Mouse (Mus musculus) kidney, embryonic 16.5 days (tissue): ENCODE results near the gene Utp15. TPM values are rescaled to one million over a fixed set of nuclear protein-coding genes. Genes with fewer than 3 reads are reported as not detected.
A peak's percentile ranks its signal among the peaks of the same experiment; 100 is the strongest.

ENCODE experiments used
- ATAC-seq: fragments of 200-750 bp; cut with Nextera tagmentation; 2 replicates; pipeline ENCODE4 v1.8.0; 2017; ENCODE audit warnings: moderate TSS enrichment; ENCODE audit not compliant: low FRiP score, low TSS enrichment
- H3K27ac ChIP-seq: fragments of 300-500 bp; sonication (generic); 2 replicates; pipeline ENCODE4 v1.5.1; 2014; ENCODE audit warnings: low read length
- H3K27me3 ChIP-seq: fragments of 300-500 bp; sonication (generic); 2 replicates; pipeline ENCODE4 v1.6.1; 2014; ENCODE audit warnings: low read length, control low read depth, mixed read lengths; ENCODE audit not compliant: insufficient read depth
- H3K36me3 ChIP-seq: fragments of 300-500 bp; sonication (generic); 2 replicates; pipeline ENCODE4 v1.6.1; 2014; ENCODE audit warnings: low read length, control low read depth, mixed read lengths; ENCODE audit not compliant: insufficient read depth
- H3K4me1 ChIP-seq: fragments of 300-500 bp; sonication (generic); 2 replicates; pipeline ENCODE4 v1.6.1; 2014; ENCODE audit warnings: low read length, control low read depth, mixed read lengths; ENCODE audit not compliant: insufficient read depth
- H3K4me2 ChIP-seq: fragments of 300-500 bp; sonication (generic); replicated peaks from 2 replicates; pipeline ENCODE4 v1.6.1; 2014; ENCODE audit warnings: low read depth, low read length
- H3K4me3 ChIP-seq: fragments of 300-500 bp; sonication (generic); 2 replicates; pipeline ENCODE4 v1.5.1; 2014; ENCODE audit warnings: mild to moderate bottlenecking, low read length
- H3K9ac ChIP-seq: fragments of 300-500 bp; sonication (generic); replicated peaks from 2 replicates; pipeline ENCODE4 v1.6.1; 2014; ENCODE audit warnings: low read length
- H3K9me3 ChIP-seq: fragments of 300-500 bp; sonication (generic); 2 replicates; pipeline ENCODE4 v1.6.1; 2016; ENCODE audit warnings: low read length, control low read depth
- WGBS: fragments of 180-500 bp; shearing (Covaris S2); extraction: QIAGEN DNeasy Blood & Tissue Kit; methylation state at CpG from one replicate; pipeline ENCODE4 v1.1.7; 2014; 5-methylcytosine and 5-hydroxymethylcytosine counted together
- polyA plus RNA-seq: library from polyadenylated mRNA; unstranded; fragments of >200 nt; fragmentation: Nextera tagmentation; extraction: Ambion mirVana; gene quantifications from 2 replicates; pipeline ENCODE4 v1.2.1, GENCODE M21; 2015

The Utp15 gene
- 36.8 and 38.4 TPM in 2 replicates for polyA plus RNA-seq

- Histone ChIP-seq H3K27ac (peak within 1 kb of the TSS; percentile 93), H3K9ac (peak within 1 kb of the TSS; percentile 88), H3K4me3 (peak within 1 kb of the TSS; percentile 89), H3K27me3 (no peaks in the 10 kb centered on the region), H3K36me3 (peaks cover 10% of the 10 kb centered on the region; the same call in 1 of the 2 replicates), H3K9me3 (no peaks in the 10 kb centered on the region), H3K4me2 (peak within 1 kb of the TSS; percentile 66), H3K4me1 (peaks cover 15% of the 10 kb centered on the region)
- peak; percentile 99 for ATAC-seq
- under 1% methylated on average over 71 of the region's 71 CpGs for WGBS
Measured at GRCm38 (mm10) chr13:98262636-98263457, at the start of gene Utp15, which contains the start of gene Ankra2. Gene Utp15, minus strand, starts transcription at chr13:98263041. Gene Ankra2, plus strand, starts transcription at chr13:98263074.

- H3K4me3 ChIP-seq: no peak overlapping the region
- ATAC-seq: no peak
- H3K9ac ChIP-seq: no peak overlapping the region
- 94% methylated on average over 5 of the region's 5 CpGs for WGBS
- H3K4me1 ChIP-seq: peaks cover 12% of the 10 kb centered on the region
- H3K9me3 ChIP-seq: no peaks in the 10 kb centered on the region
- H3K27ac ChIP-seq: no peak overlapping the region
- H3K4me2 ChIP-seq: no peak overlapping the region
- no peaks in the 10 kb centered on the region for H3K27me3 ChIP-seq
- peaks cover 43% of the 10 kb centered on the region for H3K36me3 ChIP-seq
Measured at GRCm38 (mm10) chr13:98311597-98311996, 48.8 kb upstream of the Utp15 start.

DNA sequence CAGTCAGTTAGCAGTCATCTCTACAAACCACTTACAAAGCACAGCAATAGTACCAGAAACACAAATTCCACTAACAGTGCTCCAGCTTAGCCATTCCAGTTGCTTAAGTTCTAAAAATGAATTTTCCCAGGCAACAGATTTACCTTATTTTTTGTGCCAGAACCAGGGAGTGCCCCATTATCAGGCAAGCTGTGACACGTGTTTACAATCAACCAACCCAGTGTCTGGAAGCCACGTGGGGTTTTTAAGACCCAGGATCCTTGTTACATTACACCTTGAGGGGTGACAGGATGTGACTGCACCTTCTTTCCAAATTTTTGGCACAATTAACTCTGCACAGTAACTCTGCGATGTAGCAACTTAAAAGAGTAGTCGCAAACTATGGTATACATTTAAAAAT lies 45.9 kb upstream of the Utp15 start:
- Histone ChIP-seq H3K27me3 (no peaks in the 10 kb centered on the region), H3K4me2 (no peak overlapping the region), H3K4me1 (no peaks in the 10 kb centered on the region), H3K9ac (no peak overlapping the region), H3K36me3 (peaks cover 40% of the 10 kb centered on the region), H3K9me3 (no peaks in the 10 kb centered on the region), H3K27ac (no peak overlapping the region), H3K4me3 (no peak overlapping the region)
- ATAC-seq: no peak
- WGBS: 81% methylated on average over 4 of the region's 4 CpGs

DNA sequence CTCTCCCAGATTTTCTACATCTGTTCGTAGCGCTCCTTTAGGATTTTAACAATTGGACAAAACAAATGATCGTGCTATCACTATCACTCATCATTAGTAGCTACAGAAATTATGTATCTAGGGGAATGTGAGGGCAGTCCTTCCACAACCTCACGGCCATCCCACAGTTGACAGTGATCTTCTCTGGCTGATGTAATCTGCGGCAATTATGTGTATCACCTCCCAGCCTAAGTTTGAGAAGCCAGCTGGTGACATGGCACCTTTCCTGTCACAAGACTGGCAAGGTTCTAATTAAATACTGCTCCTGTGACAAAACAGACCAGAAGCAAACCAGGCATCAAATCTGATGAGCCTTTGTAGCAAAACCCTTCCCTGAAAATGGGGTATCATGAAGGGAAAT lies 45.2 kb upstream of the Utp15 start:
- H3K36me3 ChIP-seq: peaks cover 35% of the 10 kb centered on the region
- 87% methylated on average over 5 of the region's 5 CpGs for WGBS

DNA sequence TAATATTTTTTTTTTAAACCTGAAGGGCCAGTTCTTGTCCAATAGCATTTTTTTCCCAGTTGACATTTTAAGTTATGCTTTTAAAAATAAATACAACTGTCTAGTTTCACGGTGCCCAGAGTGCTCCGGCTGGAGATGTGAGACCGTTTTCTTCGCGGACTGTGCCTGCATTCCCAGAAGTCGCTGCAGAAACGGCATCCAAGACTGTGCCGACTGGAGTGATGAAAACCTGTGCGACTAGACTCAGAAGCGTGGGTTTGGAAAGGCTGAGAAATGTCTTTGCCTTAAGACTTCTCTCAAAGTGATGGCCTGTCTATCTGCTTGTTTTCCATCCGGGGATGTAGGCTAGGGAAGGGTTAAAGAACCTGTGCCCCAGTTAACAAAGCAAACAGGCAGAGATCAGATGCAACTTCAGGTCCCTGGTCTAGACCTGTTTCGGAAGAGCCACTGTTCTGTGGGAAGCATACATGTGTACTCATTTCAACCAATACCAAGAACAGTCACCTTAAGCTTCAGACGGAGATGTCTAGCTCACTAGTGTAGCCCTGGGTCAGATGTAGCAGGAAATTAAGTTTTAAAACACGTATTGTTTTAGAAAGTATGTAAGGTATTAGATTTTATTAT lies 44.1 kb upstream of the Utp15 start:
- Histone ChIP-seq H3K36me3 (peaks cover 28% of the 10 kb centered on the region), H3K9me3 (no peaks in the 10 kb centered on the region), H3K27ac (no peak overlapping the region), H3K4me1 (no peaks in the 10 kb centered on the region), H3K27me3 (no peaks in the 10 kb centered on the region), H3K4me3 (no peak overlapping the region), H3K4me2 (no peak overlapping the region), H3K9ac (no peak overlapping the region)
- ATAC-seq: no peak
- 40% methylated on average over 14 of the region's 14 CpGs for WGBS

More for the DNA sequence above, 45.2 kb upstream of the Utp15 start:
- no peak overlapping the region for H3K27ac ChIP-seq
- H3K9ac ChIP-seq: no peak overlapping the region
- no peaks in the 10 kb centered on the region for H3K4me1 ChIP-seq
- ATAC-seq: no peak
- H3K27me3 ChIP-seq: no peaks in the 10 kb centered on the region
- no peak overlapping the region for H3K4me3 ChIP-seq
- H3K9me3 ChIP-seq: no peaks in the 10 kb centered on the region
- H3K4me2 ChIP-seq: no peak overlapping the region

GRCm38 (mm10) chr13:98306393-98306792 lies 43.6 kb upstream of the Utp15 start:
- H3K27ac ChIP-seq: no peak overlapping the region
- no peak overlapping the region for H3K4me2 ChIP-seq
- no peak overlapping the region for H3K9ac ChIP-seq

DNA sequence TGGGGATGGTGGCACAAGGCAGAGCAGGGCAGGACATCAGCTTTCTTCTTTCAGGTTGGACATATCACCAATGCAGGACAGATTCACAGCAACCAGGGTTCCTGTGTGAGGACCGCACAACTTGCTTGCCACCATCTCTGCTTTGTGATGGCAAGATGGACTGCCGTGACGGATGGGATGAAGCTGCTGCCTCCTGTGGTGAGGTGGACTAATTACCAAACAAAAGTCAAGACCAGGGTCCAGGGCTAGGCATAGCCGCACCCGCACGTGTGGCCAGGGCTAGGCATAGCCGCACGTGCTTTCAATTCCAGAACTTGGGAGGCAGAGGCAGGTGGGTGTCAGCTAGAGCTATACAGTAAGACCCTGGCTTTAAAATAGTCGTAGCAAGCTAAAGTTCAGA lies 42.4 kb upstream of the Utp15 start:
- Histone ChIP-seq H3K27ac (no peak overlapping the region), H3K9me3 (no peaks in the 10 kb centered on the region), H3K36me3 (peaks cover 12% of the 10 kb centered on the region), H3K27me3 (no peaks in the 10 kb centered on the region), H3K4me1 (no peaks in the 10 kb centered on the region), H3K4me3 (no peak overlapping the region), H3K4me2 (no peak overlapping the region), H3K9ac (no peak overlapping the region)
- ATAC-seq: no peak
- 90% methylated on average over 9 of the region's 9 CpGs for WGBS

More at GRCm38 (mm10) chr13:98306393-98306792, 43.6 kb upstream of the Utp15 start:
- Histone ChIP-seq H3K9me3 (no peaks in the 10 kb centered on the region), H3K4me3 (no peak overlapping the region), H3K4me1 (no peaks in the 10 kb centered on the region), H3K27me3 (no peaks in the 10 kb centered on the region), H3K36me3 (peaks cover 23% of the 10 kb centered on the region)
- WGBS: 52% methylated on average over 5 of the region's 5 CpGs
- no peak for ATAC-seq

DNA sequence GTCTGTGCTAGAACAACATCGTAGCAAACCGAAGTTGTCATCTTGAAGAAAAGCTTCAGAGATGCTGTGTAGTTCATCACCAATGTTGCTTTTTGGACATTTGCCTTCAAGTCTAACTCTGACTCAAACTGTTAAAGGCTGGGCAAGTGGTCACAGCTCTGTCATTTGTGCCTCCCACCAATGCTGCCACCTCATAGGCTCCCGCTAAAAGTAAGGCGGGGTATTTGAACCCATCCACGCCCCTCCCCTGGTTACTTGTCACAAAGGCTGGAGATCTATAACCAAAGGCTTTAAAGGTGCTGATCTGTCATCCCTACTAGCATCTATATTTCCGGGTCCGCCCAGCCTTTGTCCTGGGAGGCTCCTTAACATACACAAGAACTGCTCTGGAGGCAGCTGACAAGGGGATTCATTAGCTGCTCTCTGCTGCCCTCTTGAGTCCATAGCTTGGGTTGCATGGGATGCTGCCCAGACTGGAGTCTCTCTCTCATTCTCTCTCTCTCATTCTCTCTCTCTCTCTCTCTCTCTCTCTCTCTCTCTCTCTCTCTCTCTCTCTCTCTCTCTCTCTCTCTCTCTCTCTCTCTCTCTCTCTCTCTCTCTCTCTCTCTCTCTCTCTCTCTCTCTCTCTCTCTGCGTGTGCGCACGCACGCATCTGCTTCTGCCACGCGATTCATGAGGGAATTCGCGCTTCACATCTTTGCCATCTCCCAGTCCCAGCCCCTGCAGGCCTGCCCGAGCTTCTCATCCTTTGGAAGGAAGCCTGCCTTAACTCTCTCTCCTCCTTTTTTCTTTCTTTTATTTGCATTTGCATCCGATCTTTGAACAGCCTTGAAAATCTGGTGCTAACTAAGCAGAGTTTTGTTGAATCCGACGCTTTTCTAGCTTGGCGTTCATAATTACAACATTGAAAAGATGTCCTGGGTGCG lies 36.3 kb upstream of the Utp15 start:
- peak overlapping the region; percentile 32 for H3K4me2 ChIP-seq

GRCm38 (mm10) chr13:98297883-98298482 lies 35.1 kb upstream of the Utp15 start:
- H3K4me3 ChIP-seq: no peak overlapping the region
- no peaks in the 10 kb centered on the region for H3K27me3 ChIP-seq
- H3K9ac ChIP-seq: no peak overlapping the region
- H3K9me3 ChIP-seq: no peaks in the 10 kb centered on the region
- no peak for ATAC-seq
- H3K36me3 ChIP-seq: no peaks in the 10 kb centered on the region
- no peak overlapping the region for H3K27ac ChIP-seq
- no peaks in the 10 kb centered on the region for H3K4me1 ChIP-seq
- 91% methylated on average over 6 of the region's 6 CpGs for WGBS
- no peak overlapping the region for H3K4me2 ChIP-seq

More for the DNA sequence above, 36.3 kb upstream of the Utp15 start:
- no peaks in the 10 kb centered on the region for H3K27me3 ChIP-seq
- no peaks in the 10 kb centered on the region for H3K4me1 ChIP-seq
- WGBS: 51% methylated on average over 21 of the region's 21 CpGs
- H3K9me3 ChIP-seq: no peaks in the 10 kb centered on the region
- no peak overlapping the region for H3K27ac ChIP-seq
- H3K9ac ChIP-seq: no peak overlapping the region
- peak; percentile 70 for ATAC-seq
- 0 out of 2 replicates have a peak overlapping the region, but pooled peaks have one; percentile 8 for H3K4me3 ChIP-seq
- no peaks in the 10 kb centered on the region for H3K36me3 ChIP-seq
